Mouse (Mus musculus) liver, adult 10 weeks (tissue): ENCODE data around the gene Nek1. TPM values are rescaled to one million over a fixed set of nuclear protein-coding genes. Genes with fewer than 3 reads are reported as not detected.

Experiments
- polyA plus RNA-seq: library from polyadenylated mRNA; stranded (reverse); fragments of 350-450 nt; fragmentation: Illumina TruSeq; extraction: RNeasy Lipid Tissue Mini Kit (QIAGEN cat#74804); gene quantifications from one replicate; pipeline ENCODE4 v1.2.3, GENCODE M21; 2014; ENCODE audit warnings: low read depth, low replicate concordance

Gene Nek1
- polyA plus RNA-seq = 12.7 TPM

DNA sequence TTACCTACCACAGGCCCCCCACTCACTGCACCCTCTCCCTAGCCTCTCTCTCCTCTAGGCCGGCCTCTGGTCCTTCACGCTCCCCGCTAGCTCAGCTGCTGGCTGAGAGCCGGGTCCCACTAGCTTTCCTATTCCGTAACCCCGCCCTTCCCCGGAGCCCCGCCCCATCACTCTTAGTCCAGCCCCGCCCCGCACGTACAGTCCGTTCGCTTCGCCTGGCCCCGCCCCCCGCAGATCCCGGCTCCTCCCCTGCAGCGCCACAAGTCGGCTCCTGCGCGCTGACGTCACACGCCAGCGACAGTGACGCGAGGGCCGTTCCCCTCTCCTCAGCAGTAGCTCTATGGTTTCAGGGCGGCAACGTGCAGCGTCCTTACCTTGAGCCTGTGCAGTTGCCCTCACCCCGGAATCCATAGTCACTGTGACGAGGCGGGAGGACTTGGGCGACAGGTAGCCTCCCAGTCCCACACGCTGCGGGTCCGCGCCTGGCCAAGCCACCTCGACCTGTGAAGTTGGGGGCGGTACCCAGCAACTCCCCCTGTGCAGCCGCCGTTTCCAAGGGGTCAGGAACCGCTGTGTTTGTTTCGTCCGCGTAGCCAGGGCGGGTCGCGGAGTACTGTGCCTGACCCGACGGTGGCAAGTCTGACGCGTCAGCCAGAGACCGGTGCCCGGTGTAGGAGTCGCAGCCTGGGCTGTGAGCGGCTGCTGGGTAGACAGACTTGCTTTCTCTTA lies at the start of gene Nek1:
Gene Nek1 (plus strand): TSS at position 286 of the 729 bp plus-strand sequence.

DNA sequence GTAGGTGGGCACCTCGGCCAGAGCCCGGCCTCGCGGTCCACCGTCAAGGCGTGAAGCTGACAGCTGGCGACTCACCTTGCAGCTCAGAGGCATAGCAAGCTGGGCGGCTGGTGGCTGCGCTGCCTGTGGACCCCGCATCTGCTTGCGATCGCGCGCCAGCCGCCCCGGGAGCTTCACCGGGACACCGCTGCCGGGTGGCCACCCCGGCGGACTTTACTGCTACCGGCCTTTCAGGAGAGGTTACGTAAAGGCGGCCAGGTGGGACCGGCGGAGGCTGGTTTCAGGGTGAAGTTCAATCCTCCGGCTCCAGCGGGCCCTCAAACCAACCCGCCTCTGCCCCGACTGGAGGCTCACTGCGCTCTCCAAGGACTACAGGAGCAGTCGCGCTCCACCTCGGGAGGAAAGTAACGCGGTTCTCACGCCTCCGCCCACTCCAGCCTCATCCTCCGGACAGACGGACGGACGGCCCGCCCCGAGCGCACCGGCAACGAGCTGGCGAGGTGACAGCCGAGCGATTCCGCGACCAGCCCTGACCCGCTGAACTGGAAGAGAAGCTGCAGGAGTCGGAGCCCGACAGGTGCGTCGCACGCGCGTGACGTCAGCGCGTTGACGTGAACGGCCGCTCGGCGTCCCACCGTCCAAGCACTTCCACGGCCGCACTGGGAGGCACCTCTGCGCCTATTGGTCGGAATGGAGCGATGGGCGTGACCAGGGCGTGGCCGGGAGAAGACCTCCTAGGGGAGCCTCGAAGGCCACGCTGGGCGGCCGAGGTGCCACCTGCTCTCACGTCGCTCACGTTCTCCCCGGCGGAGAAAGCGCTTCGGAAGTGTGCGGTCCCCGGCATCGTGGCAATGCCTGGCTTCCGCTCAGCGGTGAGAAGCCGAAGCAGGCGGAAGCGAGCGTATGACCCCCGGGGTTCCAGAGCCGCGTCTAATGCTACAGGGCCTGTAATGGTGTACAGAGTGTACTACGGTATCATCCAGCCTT lies 10.0 kb upstream of the Nek1 start, which contains the start of gene Clcn3:
Gene Clcn3 (minus strand): TSS at position 600 of the 987 bp plus-strand sequence.

Other genes starting within 250 kb of the Nek1 start
- 21.3 TPM for gene Hpf1, start 102.8 kb upstream of the Nek1 start, polyA plus RNA-seq
- 46.1 TPM for gene Clcn3, start 9.9 kb upstream of the Nek1 start, polyA plus RNA-seq
- 1.3 TPM for gene Sh3rf1, start 230.7 kb downstream of the Nek1 start, polyA plus RNA-seq